Mouse (Mus musculus) megakaryocyte, embryonic 14.5 days (primary cell): ENCODE data around the gene Glipr2.

Experiments used
- FLI1 ChIP-seq: IDR thresholded peaks from 2 replicates; pipeline ENCODE4 v1.6.1; 2012; ENCODE audit warnings: low read length, inconsistent platforms, mixed read lengths
- GATA1 ChIP-seq: IDR thresholded peaks from 3 replicates; pipeline ENCODE4 v1.6.1; 2012; ENCODE audit warnings: mixed read lengths, low read length, inconsistent platforms, borderline replicate concordance

DNA sequence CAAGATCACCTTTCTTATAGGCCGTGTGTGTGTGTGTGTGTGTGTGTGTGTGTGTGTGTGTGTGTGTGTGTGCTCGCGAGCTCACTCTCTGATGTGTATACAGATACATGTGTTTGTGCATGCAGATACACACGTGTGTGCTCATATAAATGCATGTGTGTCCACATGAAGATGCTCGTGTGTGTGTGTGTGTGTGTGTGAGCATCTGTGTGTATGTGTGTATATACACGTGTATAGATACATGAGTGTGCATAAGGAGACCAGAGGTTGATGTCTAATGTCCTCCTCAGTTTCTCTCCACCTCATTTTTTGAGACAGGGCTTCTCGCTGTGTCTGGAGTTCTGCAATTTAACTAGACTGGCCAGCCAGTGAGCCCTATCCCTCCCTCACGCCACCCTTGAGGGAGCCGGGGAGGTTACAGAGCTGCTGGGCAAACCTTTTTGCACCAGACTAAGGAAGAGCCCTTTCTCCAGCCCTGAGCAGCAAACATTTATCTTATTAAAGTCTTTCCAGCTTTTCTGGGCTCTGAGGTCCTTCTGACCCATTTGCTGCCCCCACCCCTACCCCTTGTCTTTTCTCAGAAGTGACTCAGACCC, 14.4 kb downstream of the Glipr2 start:
- TF ChIP-seq GATA1 = no peak
- TF ChIP-seq FLI1 = no peak
